25 mouse cellular contexts compared by ENCODE assay signal in the genomic region with DNA sequence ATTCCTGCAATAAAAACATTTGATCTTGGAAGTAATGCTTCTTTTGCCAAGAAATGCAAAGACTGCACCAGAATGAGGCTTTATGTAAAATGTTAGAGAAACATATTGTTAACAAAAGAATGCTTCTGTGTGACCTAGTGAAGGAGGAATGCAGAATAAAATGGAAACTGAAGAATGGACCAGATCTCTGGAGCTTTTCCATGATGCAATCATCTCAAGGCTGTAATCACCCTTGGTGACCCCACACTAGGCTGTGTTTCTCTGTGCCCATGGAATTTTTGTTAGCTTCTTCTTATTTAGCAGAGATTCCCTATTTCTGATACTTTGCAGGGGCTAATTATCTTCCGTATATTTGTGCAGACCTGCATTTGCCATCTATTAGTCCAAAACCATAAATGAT.
"Had no signal": no experiment of that assay in that cellular context is flagged by ENCODE, and none has a peak within 500 bp of the region (broad histone marks: within the 10 kb centered on the region; RNA-seq: fewer than 3 reads in every experiment).

No protein-coding gene starts in this region.

- H3K4me2 ChIP-seq: heart, embryonic 12.5 days; hindbrain, embryonic 12.5 days; hindbrain, embryonic 14.5 days; limb, embryonic 12.5 days; liver, embryonic 11.5 days; liver, embryonic 13.5 days had no signal

- H3K27ac ChIP-seq: gastrocnemius, adult 2 months; heart, embryonic 10.5 days; hindbrain, embryonic 10.5 days; hindbrain, embryonic 12.5 days; hindbrain, embryonic 14.5 days; hindbrain, postnatal 0 days; left cerebral cortex, adult 2 months; limb, embryonic 10.5 days; limb, embryonic 12.5 days; liver, embryonic 13.5 days had no signal

- ATAC-seq: hindbrain, postnatal 0 days; intestine, embryonic 16.5 days had no signal

- DNase-seq: gastrocnemius, adult 2 months; gastrocnemius, postnatal 10 days; gastrocnemius, postnatal 25 days; heart, adult 18-20 months; heart, postnatal 10 days; heart, postnatal 4 days; kidney, adult 11 months; kidney, adult 8-10 months; kidney, postnatal 14 days; kidney, postnatal 36 days; layer of hippocampus, adult 9-11 months; layer of hippocampus, postnatal 36 days; liver; liver, embryonic 13.5 days had no signal

- H3K9ac ChIP-seq: heart, embryonic 12.5 days; hindbrain, embryonic 12.5 days; hindbrain, embryonic 14.5 days; limb, embryonic 12.5 days; liver, embryonic 13.5 days had no signal

- H3K36me3 ChIP-seq: heart, embryonic 10.5 days; heart, embryonic 12.5 days; hindbrain, embryonic 10.5 days; hindbrain, embryonic 12.5 days; limb, embryonic 10.5 days; limb, embryonic 12.5 days; liver, embryonic 13.5 days had no signal

- H3K4me1 ChIP-seq: heart, embryonic 10.5 days; heart, embryonic 12.5 days; hindbrain, embryonic 10.5 days; hindbrain, embryonic 12.5 days; limb, embryonic 10.5 days; limb, embryonic 12.5 days; liver, embryonic 13.5 days had no signal

- H3K27me3 ChIP-seq: heart, embryonic 12.5 days; hindbrain, embryonic 12.5 days; limb, embryonic 12.5 days; liver, embryonic 13.5 days had no signal

- H3K4me3 ChIP-seq: gastrocnemius, adult 2 months; heart, embryonic 10.5 days; heart, embryonic 12.5 days; hindbrain, embryonic 10.5 days; hindbrain, embryonic 12.5 days; left cerebral cortex, adult 2 months; limb, embryonic 10.5 days; limb, embryonic 12.5 days; liver, embryonic 13.5 days had no signal

- H3K9me3 ChIP-seq: heart, embryonic 10.5 days; heart, embryonic 12.5 days; hindbrain, embryonic 10.5 days; hindbrain, embryonic 12.5 days; limb, embryonic 10.5 days; limb, embryonic 12.5 days; liver, embryonic 13.5 days had no signal
